Mouse (Mus musculus) bone marrow macrophage, adult 2 months (primary cell): Measurements from ENCODE around the gene Atp6v1g1.

Source experiments
- CTCF ChIP-seq: IDR thresholded peaks from 2 replicates; pipeline ENCODE4 v1.5.1; 2012; ENCODE audit warnings: low read depth, mild to moderate bottlenecking, low read length, moderate library complexity
- POLR2A ChIP-seq: IDR thresholded peaks from 2 replicates; pipeline ENCODE4 v1.6.1; 2012; ENCODE audit warnings: mild to moderate bottlenecking, low read depth, low read length, borderline replicate concordance

GRCm38 (mm10) chr4:63560079-63560478 lies 15.5 kb downstream of the Atp6v1g1 start:
- TF ChIP-seq CTCF (no peak), POLR2A (no peak)
